Mouse (Mus musculus): ENCODE data around the gene Rhbg.

DNA sequence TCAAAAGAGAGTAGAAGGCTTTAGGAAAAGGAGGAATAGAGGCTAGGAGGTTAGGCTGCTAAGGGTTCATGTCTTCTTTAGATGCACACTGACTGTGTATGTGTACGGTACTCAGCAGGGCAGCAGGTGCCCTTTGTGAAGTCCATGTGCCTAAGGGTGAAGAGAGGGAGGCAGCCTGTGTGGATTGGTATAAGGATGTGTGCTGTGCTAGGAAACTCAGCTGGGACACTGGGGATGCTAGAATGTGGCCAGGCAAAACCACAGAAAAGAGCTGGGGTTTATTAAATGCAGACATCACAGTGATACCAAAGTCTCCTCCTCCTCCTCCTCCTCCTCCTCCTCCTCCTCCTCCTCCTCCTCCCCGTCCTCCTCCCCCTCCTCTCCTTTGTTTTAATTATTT, 36.8 kb downstream of the Rhbg start:
- TF ChIP-seq CTCF (IDR thresholded peaks at IDR 0.05) (no peak), EP300 (IDR thresholded peaks at IDR 0.05) (no peak)

Data from lung, postnatal 0 days (tissue).